Mouse (Mus musculus): ENCODE measurements around the gene Olfr55.
"Not testable (repeated sequence)": the region's sequence is repeated elsewhere in the genome, so short reads cannot be mapped to it uniquely, and the experiment has no call there.

The Olfr55 gene

DNA sequence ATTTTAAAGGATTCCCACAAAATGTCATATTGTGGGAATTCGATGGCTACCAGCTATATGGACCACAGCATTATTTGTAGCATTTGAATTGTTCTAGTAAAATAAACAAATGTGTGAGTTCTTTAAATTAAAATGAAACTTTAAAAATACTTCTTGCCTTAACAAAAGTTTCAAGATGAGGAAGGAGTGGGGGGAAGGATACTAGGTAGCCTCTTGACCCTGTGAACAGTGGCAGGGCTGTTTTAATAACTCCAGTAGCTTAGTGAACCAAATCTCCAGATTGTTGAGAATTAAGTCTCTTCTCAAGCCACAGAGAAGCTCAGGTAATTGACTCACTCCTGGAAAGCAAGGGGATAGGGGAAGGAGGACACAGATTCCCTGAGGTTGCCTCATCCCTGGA lies at the start of gene Olfr55:
Gene Olfr55, plus strand, starts transcription at position 301 of the 400 bp plus-strand sequence.
- not testable (repeated sequence) for DNase-seq (ENCODE audit: low read depth)

DNA sequence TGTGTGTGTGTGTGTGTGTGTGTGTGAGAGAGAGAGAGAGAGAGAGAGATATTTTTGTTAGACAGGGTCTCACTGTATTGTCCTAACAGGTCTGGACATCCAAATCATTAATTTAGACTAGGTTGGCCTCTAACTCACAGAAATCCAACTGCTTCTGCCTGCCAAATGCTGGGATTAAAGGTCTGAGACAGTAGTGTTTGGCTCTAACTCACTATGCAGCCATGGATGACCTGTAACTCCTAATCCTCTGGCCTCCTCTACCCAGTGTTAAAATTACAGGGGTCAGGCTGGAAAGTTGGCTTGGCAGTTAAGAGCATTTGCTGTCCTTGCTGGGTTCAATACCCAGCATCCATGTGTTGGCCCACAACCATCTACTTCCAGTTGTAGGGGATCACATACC lies 43.7 kb upstream of the Olfr55 start:
- no peak for DNase-seq (ENCODE audit: low read depth)

DNA sequence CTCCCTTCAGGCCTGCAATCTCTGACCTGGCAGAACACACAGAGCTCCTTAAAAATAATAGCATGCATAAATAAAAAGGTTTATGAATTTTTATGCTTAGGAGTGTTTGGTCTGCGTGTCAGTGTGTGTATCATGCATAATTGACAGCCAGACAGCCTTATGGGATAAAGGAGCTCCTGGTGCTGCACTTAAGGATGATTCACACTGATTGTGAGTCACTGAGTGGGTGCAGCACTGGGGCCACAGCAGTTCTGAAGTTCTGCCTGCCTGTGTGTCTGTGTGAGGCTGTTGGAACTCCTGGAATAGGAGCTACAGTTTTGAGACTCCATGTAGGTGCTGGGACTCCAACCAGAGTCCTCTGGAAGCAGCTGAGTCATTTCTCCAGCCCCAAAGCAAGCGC lies 42.0 kb upstream of the Olfr55 start:
- DNase-seq (ENCODE audit: low read depth) = no peak

DNA sequence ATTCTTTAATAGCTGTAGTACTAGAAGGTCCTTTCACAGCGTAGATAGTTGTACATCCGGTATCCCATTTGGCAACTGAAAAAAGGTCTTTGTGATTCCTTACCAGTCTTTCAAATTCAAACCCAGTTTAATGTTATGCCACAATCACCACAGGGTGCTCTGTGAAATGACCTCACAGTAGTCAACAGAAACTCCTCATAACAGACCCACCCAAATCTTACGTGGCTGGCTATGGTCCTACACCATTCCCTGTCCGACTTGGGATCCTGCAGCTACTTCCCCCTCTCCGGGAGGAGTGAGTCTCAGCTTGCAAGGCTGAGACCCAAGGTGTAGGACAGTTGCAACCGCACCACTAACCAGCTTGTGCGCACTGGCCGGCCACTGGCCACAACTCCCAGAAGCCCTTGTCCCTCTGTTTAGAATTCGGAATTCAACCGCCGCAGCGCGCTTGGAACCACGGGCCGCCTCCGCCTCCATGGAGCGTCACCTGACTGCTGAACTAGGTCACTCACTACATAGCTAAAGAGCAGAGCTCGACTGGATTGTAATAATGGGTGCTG lies 28.9 kb upstream of the Olfr55 start, which contains the start of gene Morc2b:
Gene Morc2b, minus strand, starts transcription at position 423 of the 560 bp plus-strand sequence.
- no peak for DNase-seq (ENCODE audit: low read depth)

DNA sequence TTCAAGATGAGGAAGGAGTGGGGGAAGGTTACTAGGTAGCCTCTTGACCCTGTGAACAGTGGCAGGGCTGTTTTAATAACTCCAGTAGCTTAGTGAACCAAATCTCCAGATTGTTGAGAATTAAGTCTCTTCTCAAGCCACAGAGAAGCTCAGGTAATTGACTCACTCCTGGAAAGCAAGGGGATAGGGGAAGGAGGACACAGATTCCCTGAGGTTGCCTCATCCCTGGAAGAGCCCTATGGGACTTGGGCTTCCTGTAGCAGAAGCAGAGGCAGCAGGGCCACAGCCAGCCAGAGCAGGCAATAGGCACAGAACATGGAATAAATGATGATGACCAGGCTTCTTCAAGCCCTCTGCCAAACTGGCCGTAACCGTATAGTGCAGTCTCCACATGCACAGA lies 22.8 kb downstream of the Olfr55 start, which contains the start of gene Olfr239:
Gene Olfr239, plus strand, starts transcription at position 301 of the 400 bp plus-strand sequence.
- not testable (repeated sequence) for DNase-seq (ENCODE audit: low read depth)

DNA sequence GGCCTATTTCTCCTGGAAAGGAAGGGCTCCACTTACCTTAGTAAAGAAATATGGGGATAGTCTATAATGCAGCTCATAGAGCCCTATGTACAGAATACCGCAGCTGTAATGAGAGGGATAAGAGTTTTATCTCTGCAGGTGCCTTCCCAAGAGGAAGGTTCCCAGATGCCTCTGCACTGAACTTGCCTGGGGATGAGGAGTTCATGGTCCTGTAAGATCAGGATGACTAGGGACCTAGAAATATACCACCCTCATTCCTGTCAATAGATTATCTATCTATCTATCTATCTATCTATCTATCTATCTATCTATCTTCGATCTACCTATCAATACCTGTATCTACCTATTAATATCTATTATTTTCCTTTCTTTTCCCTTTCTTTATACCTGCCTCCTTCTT lies 53.3 kb downstream of the Olfr55 start, which contains the start of gene Olfr1564:
Gene Olfr1564, minus strand, starts transcription at position 101 of the 400 bp plus-strand sequence.
- DNase-seq (ENCODE audit: low read depth) = no peak
